Mouse (Mus musculus): ENCODE data around the gene Chst3. TPM values are rescaled to one million over a fixed set of nuclear protein-coding genes. Genes with fewer than 3 reads are reported as not detected.

The Chst3 gene
- total and polyA plus RNA-seq, 3 experiments, result 4.4 to 12.2 (median 7.5) TPM

DNA sequence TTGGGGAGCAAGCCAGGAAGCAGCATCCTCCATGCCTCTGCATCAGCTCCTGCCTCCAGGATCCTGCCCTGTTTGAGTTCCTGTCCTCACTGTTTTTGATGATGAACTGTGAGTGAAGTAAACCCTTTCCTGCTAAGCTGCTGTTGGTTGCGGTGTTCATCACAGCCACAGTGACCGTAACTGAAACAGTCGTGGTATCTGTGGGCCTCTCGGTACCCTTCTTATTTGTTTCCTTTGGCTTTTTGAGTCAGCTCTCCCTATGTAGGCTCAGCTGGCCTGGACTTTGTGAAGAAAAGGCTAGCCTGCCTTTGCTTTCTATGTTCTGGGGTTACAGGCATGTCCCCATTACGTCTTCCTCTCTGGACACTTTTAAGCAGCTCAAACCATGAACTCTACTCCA, 47.7 kb downstream of the Chst3 start:
- dilution Hi-C loops (cut with MboI; ENCODE audit: extremely low pct_ligation_motif_present, extremely low pct_unique_long_range_greater_than_20kb, low sequenced_read_pairs), result no loop called here
- Histone ChIP-seq H3K9me3 (replicated peaks; ENCODE audit: low read length) (peaks cover 34% of the 10 kb centered on the region), H3K36me3 (replicated peaks in 1 of 2; ENCODE audit: control insufficient read depth in 1 of 2, insufficient read depth in 1 of 2, low read length in 1 of 2) (peaks cover 0 to 9% of the 10 kb centered on the region in 2 experiments), H3K27ac (ENCODE audit: insufficient read depth, low read depth) (peak overlapping the region; percentile 78), H3K27me3 (replicated peaks) (no peaks in the 10 kb centered on the region), H3K4me1 (ENCODE audit: control insufficient read depth in 1 of 2, insufficient read depth in 2 of 2) (peaks cover 28 to 48% of the 10 kb centered on the region in 2 experiments), H3K9ac (ENCODE audit: insufficient read depth, low read depth) (no peak overlapping the region), H3K4me2 (ENCODE audit: insufficient read depth, low read depth, poor library complexity, severe bottlenecking) (no peak overlapping the region), H3K79me2 (replicated peaks; ENCODE audit: control insufficient read depth, extremely low read depth, insufficient read depth, poor library complexity, severe bottlenecking) (no peaks in the 10 kb centered on the region), H3K4me3 (replicated peaks in 1 of 3; ENCODE audit: low read depth in 2 of 3, low read length in 2 of 3, poor library complexity in 1 of 3) (peak overlapping the region in 1 of 3 experiments; percentile 50)
- DNase-seq (ENCODE audit: extremely low read depth), result peak; percentile 83
- in situ Hi-C loops (cut with MboI; ENCODE audit: low pct_ligation_motif_present, low pct_unique_long_range_greater_than_20kb, low sequenced_read_pairs), result no loop called here
- TF ChIP-seq MEF2A (IDR thresholded peaks at IDR 0.05; ENCODE audit: borderline replicate concordance, low read depth, low read length) (peak; percentile 69; the same call in 1 of the 2 replicates), MAZ (IDR thresholded peaks at IDR 0.05; ENCODE audit: low read depth, low read length) (no peak), CHD2 (IDR thresholded peaks at IDR 0.05; ENCODE audit: low read length) (peak; percentile 71), SIN3A (IDR thresholded peaks at IDR 0.05; ENCODE audit: low read length) (peak; percentile 63), E2F4 (IDR thresholded peaks at IDR 0.05; ENCODE audit: insufficient replicate concordance, low read depth, low read length) (no peak), USF1 (IDR thresholded peaks at IDR 0.05; ENCODE audit: low read depth, low read length) (no peak), BHLHE40 (IDR thresholded peaks at IDR 0.05; ENCODE audit: low read depth, low read length) (peak; percentile 77), POLR2A (IDR thresholded peaks at IDR 0.05; ENCODE audit: low read depth, low read length) (peak; percentile 33; the same call in 1 of the 2 replicates), MYC (IDR thresholded peaks at IDR 0.05; ENCODE audit: low read depth, low read length) (0 out of 2 replicates have a peak, but pooled peaks have one; percentile 29), ETS1 (conservative IDR thresholded peaks at IDR 0.05; ENCODE audit: low read depth, low read length) (peak; percentile 81), NRF1 (IDR thresholded peaks at IDR 0.05; ENCODE audit: low read depth, low read length) (no peak), IRF4 (IDR thresholded peaks at IDR 0.05; ENCODE audit: low read depth, low read length) (peak; percentile 94), GABPA (IDR thresholded peaks at IDR 0.05; ENCODE audit: insufficient replicate concordance, low read depth, low read length) (no peak), TBP (conservative IDR thresholded peaks at IDR 0.05; ENCODE audit: low read depth, low read length) (0 out of 2 replicates have a peak, but pooled peaks have one; percentile 59), HCFC1 (IDR thresholded peaks at IDR 0.05; ENCODE audit: low read depth, low read length) (no peak), JUND (conservative IDR thresholded peaks at IDR 0.05; ENCODE audit: low read depth, low read length) (peak; percentile 82), ZNF384 (IDR thresholded peaks at IDR 0.05; ENCODE audit: low read depth, low read length) (no peak), ZMIZ1 (IDR thresholded peaks at IDR 0.05; ENCODE audit: low read depth, low read length) (no peak), TCF12 (IDR thresholded peaks at IDR 0.05; ENCODE audit: low read depth, low read length) (peak; percentile 92), JUN (IDR thresholded peaks at IDR 0.05; ENCODE audit: insufficient read depth, low read depth, low read length) (peak; percentile 75), EP300 (IDR thresholded peaks at IDR 0.05; ENCODE audit: low read length) (peak; percentile 94), USF2 (conservative IDR thresholded peaks at IDR 0.05; ENCODE audit: low read depth, low read length) (no peak), ELF1 (IDR thresholded peaks at IDR 0.05; ENCODE audit: low read depth, low read length) (no peak), KAT2A (IDR thresholded peaks at IDR 0.05; ENCODE audit: insufficient replicate concordance, low read length) (no peak), MAFK (IDR thresholded peaks at IDR 0.05; ENCODE audit: insufficient replicate concordance, low read length) (peak; percentile 88)
